Mouse (Mus musculus) small intestine, adult 2 months (tissue): ENCODE results near the gene Naaladl2.

ENCODE experiments used
- CTCF ChIP-seq: fragments of 200-500 bp; IDR thresholded peaks from 2 replicates; pipeline ENCODE4 v1.5.1; 2012; ENCODE audit warnings: low read depth, mild to moderate bottlenecking, control low read depth, inconsistent platforms, low read length, moderate library complexity, mixed read lengths; ENCODE audit not compliant: insufficient replicate concordance, insufficient read length; ENCODE audit errors: extremely low read depth
- POLR2A ChIP-seq: fragments of 200-500 bp; IDR thresholded peaks from 2 replicates; pipeline ENCODE4 v1.6.1; 2012; ENCODE audit warnings: low read depth, mild to moderate bottlenecking, control low read depth, inconsistent platforms, low read length, moderate library complexity

GRCm38 (mm10) chr3:24553701-24554100, 590.4 kb downstream of the Naaladl2 start:
- no peak for TF ChIP-seq POLR2A
- TF ChIP-seq CTCF: no peak
